Mouse (Mus musculus) heart, postnatal 25 days (tissue): ENCODE results near the gene Tead3. TPM values are rescaled to one million over a fixed set of nuclear protein-coding genes. Genes with fewer than 3 reads are reported as not detected.

Experiments
- DNase-seq: peaks from one replicate; pipeline ENCODE4 v3.0.0; 2022; ENCODE audit warnings: low spot score
- intact Hi-C: fragments of 180-260 bp; cut with DNase I; formaldehyde crosslinking; loops from one replicate; pipeline ENCODE4 v1.15.1; 2025
- total RNA-seq, 2 experiments: library from RNA; stranded (reverse); gene quantifications; 2 replicates each; pipeline ENCODE4 v1.2.3; 2021

The Tead3 gene
- total RNA-seq, 2 experiments from 2014 or later: 12.2 to 14.4 TPM

GRCm38 (mm10) chr17:28281866-28282441, 68.7 kb downstream of the Tead3 start:
- intact Hi-C loops: no loop called here
- no peak for DNase-seq

Other genes starting within 250 kb of the Tead3 start
- under 1 TPM; 0.53 to 0.73 TPM for gene Scube3, start 208.7 kb downstream of the Tead3 start, total RNA-seq
- gene Zfp523, start 173.7 kb downstream of the Tead3 start, total RNA-seq: 10 to 100 TPM; 11.5 to 12.4 TPM
- gene Def6, start 143.0 kb downstream of the Tead3 start, total RNA-seq: 1 to 10 TPM; 2.4 to 2.8 TPM
- 10 to 100 TPM; 40.4 to 40.6 TPM for gene Ppard, start 118.1 kb downstream of the Tead3 start, total RNA-seq
- gene Fance, start 37.3 kb downstream of the Tead3 start, total RNA-seq: 10 to 100 TPM; 10.5 to 11.1 TPM
- gene Rpl10a, start 22.3 kb downstream of the Tead3 start, total RNA-seq: 100 to 1,000 TPM; 359 to 375 TPM
- under 1 TPM in 1 of 2 experiments, not detected in 1; 0.34 TPM for gene Tulp1, start 14.4 kb upstream of the Tead3 start, total RNA-seq
- gene Fkbp5, start 166.7 kb upstream of the Tead3 start, total RNA-seq: 10 to 100 TPM; 33.0 to 41.0 TPM
- gene Armc12, start 180.0 kb upstream of the Tead3 start, total RNA-seq: not detected
- not detected for gene Clpsl2, start 198.6 kb upstream of the Tead3 start, total RNA-seq
- gene Clps, start 209.9 kb upstream of the Tead3 start, total RNA-seq: not detected
- not detected for gene Lhfpl5, start 224.8 kb upstream of the Tead3 start, total RNA-seq